Mouse (Mus musculus) c-Kit-positive CD71-positive TER-119-negative erythroid progenitor cells, embryonic 14.5 days (primary cell): ENCODE measurements around the gene Baiap2l2.

Experiments
- DNase-seq: peaks from one replicate; pipeline ENCODE4 v3.0.0-alpha.2; 2013; ENCODE audit warnings: low read depth

The Baiap2l2 gene

GRCm38 (mm10) chr15:79212750-79213446 is 72.4 kb downstream of the Baiap2l2 start:
- DNase-seq, result no peak

- DNase-seq, result no peak
Observed at GRCm38 (mm10) chr15:79210357-79210756, 75.0 kb downstream of the Baiap2l2 start.

- no peak for DNase-seq
Observed at GRCm38 (mm10) chr15:79208758-79209439, 76.4 kb downstream of the Baiap2l2 start.

GRCm38 (mm10) chr15:79208211-79208610 is 77.1 kb downstream of the Baiap2l2 start:
- DNase-seq, result no peak
